Mouse (Mus musculus) megakaryocyte, adult 5-6 weeks (primary cell): Measurements from ENCODE around the gene Hcrtr1. TPM values are rescaled to one million over a fixed set of nuclear protein-coding genes. Genes with fewer than 3 reads are reported as not detected.

Experiments used
- ATAC-seq: 2 replicates; pipeline ENCODE4 v1.8.0; 2016; ENCODE audit warnings: mild to moderate bottlenecking, inconsistent platforms; ENCODE audit not compliant: poor library complexity, severe bottlenecking
- total RNA-seq, 2 experiments: library from RNA; stranded (forward) in 1 of 2; stranded (reverse) in 1 of 2; fragments of 153-499, 151-499 nt in 1 of 2; fragments of 221-1000, 200-1000 nt in 1 of 2; gene quantifications; 2 replicates each; pipeline versions ENCODE4 v1.2.3 to v1.2.4; 2015 to 2017

The Hcrtr1 gene
- total RNA-seq, 2 experiments from 2014 or later: not detected

DNA sequence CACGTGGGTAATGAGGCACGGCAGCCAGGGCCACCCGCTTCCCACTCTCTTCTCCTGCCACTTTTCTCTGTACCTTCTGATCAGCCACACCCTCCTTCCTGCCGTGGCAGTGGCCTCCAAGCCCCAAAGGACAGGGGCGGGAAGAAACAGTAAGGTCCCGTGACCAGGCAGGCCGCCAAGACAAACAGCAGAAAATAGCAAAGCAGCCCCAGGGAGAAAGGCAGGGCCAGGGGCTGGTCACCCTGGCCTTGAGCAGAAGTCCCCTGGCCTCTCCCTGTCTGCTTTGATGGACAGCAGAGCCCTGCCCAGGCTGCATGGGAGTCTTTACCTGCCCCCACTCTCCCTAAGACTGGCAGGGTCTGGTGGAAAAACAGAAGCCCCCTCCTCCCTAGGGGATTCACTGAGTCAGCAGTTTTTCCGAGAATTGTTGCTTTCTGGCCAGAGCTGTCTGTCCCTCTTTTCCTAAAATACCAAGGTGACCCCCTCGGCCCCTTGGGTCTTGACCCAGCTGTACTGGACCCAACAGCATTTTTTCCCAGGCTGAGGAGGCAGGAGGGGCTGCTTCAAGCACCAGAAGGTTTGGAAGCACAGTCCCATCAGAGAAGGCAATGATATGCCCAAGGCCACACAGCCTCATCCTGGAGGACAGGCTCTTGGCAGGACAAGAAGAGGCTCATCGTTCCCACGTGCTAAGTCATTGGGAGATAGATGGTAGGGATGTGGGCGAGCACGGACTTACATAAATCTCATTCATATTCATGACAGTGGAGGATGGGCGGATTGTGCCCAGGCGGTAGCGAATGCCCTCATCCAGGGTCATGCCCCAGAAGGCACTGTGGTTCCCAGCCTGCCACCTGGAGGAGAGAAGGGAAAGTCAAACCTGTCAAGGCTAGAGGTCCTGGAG lies 29.4 kb upstream of the Hcrtr1 start:
- ATAC-seq: no peak

DNA sequence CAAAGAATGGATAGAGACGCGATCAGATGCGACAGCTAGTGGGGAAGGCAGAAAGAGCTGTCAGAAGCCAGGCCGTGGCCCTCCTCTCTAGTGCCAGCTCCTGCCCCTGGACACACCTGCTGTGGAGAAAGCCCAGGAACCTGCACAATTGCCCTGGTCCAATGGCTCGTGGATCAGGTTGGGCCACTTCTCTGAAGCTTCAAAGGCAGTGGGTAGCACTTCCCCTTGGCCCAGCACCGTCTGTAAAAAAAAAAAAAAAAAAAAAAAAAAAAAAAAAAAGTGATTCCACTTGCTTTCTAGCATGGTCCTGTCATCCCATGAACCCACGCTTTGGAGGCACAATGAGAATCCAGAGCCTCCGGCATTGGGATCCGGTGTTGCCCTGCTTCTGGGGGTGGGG lies 28.7 kb upstream of the Hcrtr1 start:
- peak; percentile 57; the same call in 1 of the 2 replicates for ATAC-seq

DNA sequence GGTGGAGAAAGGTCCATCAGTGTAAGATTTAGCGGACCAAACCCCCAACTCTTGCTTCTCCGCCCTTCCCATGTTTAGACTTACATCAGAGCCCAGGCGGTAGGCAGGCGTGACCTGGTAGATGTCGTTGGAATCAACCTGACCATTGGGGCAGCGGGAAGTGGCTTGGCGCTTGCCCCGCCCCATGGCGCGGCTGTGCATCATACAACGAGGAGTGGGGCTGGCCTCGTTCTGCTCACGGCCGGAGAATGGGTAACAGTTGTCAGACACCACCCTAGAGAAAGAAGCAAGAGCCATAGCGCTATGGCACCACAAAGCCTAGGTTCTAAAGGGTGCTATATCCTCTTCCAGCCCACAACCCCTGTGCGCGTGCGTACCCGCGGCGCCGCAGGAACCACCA lies 28.2 kb upstream of the Hcrtr1 start:
- ATAC-seq: no peak

DNA sequence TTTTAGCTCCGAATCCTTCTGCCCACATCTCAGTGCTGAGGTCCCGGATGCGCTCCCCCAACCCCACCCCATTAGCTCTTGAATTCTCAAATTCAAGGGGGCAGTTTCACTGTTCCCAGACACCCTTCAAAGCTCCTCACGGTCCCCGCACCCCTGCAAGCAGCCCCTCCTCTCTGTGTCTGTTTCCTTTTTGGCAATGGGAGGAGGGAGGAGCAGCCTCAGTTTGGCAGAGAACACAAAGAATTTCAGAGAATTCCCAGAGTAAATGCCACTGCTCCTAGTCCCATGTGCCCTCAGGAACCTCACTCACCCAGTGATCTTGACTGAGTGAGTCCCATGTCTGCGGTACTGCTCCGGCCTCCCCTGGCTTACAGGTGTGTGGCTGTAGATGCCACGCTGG lies 27.4 kb upstream of the Hcrtr1 start:
- no peak for ATAC-seq

DNA sequence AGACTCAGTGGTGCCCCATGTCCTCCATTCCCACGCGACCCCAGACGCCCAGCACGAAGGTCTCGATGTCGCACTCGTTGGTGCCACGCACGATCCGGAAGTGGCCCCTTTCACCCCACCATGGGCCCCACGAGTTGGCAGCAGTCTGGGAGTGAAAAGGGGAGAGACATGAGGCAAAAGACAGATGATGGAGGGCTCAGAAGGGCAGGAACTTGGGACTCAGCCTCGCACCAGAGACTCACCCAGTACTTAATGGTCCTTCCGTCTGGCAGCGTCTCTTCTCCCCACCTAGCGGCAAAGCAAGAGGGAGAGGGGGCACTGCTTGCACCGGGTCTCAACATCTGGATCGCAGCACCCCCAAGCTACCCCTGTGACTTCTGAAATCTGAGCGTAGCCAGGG lies 26.9 kb upstream of the Hcrtr1 start:
- ATAC-seq: no peak

DNA sequence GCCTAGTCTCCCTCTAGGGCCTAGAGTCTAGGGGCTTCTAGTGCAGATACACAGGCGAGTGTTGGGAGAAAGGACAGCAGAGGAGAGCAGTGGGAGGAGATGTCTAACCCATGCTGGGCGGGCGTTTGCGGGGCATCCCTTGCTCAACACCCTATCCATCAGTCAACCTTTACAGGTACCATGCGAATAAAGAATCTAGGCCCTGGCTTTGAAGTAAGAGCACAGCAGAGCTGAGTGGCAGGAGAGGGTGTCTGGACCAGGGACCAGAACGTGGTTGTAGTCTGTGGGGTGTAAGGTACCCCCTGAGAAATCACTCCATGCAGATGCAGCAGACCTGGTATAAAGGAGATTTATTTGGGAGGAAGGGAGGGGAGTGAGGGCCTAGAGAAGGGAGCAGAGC lies 25.0 kb upstream of the Hcrtr1 start:
- no peak for ATAC-seq

DNA sequence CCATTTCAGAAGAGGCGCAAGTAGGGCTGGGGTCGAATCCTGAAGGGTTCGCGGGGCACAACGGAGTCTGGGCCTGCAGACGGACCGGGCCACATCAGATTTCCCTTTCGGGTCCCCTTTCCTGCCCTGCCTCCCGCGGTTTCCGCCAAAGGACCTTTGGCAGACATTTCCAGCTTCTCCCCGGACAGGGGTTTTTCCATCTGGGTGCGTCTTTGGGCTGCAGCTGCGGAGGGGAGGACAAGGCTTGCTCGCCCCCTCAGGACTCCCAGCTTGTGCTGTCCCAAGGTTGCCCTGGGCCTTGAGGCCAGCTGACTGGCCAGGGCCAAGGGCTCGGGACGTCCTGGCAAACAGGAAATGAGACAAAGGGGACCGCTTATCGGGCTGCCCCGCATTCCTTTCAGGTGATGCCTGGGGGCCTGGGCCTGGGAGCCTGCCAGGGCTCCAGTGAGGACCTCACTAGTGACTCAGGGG lies 24.3 kb upstream of the Hcrtr1 start:
- peak; percentile 20; the same call in 1 of the 2 replicates for ATAC-seq

DNA sequence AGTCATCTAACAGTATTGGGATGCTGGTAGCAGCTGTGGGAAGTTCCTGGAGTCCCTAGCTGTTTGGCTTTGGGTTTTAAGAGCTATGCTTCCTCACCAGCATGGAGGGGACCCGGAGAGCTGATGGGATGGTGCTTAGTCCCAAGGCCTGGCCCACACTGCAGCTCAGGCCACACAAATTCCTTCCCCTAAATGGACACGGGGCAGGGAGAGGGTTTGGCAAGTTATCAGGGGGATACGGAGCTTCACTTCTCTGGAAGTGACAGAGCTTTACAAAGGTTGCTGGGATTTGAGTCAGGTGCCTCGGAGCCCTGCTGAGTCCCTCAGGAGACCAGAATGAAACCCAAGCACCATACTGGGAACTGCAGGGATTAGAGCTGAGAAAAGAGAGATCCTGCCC lies 22.2 kb upstream of the Hcrtr1 start:
- ATAC-seq: no peak

DNA sequence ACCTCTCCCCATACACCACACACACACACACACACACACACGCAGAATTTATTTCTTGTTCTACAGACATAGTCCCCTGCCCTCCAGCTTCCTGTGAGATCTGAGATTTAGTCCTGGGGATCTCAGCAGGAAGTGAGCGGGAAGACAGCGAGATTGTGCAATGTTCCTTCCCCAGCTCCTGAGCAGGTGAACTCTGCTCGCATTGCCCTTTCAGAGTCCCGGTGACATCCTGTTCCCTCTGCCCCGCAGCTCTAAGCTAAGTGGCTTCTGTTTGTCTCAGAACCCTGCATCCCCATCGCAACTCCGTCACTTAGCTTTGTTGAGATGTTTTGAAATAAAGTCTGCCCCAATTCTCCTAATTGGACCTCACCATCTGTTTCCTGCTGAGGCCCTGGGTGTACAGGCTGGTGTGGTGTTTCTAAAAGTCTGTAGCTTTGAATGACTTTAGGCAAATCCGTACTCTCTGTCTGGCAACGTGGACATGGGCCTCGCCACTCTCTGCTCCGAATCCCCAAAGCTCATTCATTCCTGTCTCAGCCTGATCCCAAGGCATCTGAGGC lies 17.7 kb upstream of the Hcrtr1 start:
- no peak for ATAC-seq

DNA sequence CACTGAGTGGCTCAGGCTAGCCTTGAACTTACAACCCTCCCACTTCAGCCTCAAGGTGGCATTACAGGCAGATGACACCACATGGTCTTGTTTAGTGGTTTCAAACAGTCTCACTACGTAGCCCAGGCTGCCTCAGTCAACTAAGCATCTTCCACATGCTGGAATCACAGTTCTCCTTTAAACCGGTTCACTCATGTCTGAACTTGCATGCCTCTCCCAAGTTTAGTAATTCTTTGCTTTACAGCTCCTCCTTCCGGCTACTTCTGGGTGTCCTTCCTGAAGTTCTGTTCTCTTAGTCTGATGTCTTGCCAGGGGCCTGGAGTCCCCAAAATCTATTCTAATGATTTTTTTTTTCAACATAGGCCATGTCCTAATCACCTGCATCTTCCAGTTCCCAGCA lies 15.1 kb upstream of the Hcrtr1 start:
- no peak for ATAC-seq

DNA sequence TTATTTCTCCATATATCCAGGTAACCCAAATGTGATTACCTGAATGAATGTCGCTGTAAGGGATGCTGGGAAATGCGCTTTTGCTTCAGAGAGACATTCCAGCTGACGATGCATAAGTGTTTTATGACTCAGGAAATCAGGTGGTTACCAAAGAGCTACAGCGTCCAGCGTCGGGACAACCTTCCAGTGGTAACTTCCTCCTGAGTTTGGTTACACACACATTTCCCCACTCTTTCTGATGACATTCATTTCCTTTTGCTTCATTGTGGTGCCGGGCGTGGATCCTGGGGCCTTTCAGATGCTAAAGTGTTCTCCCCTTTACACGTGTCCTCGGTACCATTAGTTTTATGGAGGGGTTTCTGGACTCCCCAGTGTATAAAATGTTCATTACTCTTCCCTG lies 9.2 kb upstream of the Hcrtr1 start:
- ATAC-seq: peak; percentile 99

DNA sequence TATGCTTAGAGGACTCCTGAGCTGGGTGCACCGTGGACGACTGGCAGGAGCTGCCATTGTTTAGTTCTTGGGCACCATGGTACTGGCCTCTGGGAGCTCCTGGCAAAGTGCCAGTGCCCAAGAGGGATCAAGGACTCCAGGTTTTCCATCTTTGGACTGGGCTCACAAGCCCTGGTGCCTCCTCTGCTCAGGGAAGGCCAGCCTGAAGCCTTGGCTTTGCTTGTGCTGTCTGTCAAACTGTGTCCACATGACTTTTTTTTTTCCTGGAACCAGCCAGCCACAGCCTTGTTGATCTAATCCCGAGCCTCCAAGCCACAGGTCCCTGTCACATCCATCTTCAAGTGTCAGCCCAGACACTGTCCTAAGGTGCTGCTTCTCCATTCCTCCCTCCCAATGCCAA lies 2.6 kb upstream of the Hcrtr1 start:
- ATAC-seq: no peak

DNA sequence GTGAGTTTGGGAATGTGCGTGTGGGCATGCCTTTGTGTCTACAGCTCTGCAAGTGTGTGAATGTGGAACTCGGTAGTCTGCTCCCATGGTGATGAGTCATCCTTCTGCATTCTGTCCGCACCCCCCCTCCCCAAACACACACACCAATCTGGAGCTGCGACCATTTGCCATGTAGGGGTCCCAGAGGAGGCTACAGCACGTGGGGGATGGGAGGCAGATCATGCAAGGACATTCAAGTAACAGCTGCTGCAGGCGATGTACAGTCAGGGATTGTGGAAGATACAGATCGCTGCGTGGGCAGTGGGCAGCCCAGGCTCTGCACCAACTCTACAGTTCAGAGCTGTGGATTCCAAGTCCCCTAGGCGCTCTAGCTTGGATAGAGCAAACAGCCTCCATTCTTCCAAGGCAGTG lies 1.8 kb upstream of the Hcrtr1 start:
- ATAC-seq: no peak

DNA sequence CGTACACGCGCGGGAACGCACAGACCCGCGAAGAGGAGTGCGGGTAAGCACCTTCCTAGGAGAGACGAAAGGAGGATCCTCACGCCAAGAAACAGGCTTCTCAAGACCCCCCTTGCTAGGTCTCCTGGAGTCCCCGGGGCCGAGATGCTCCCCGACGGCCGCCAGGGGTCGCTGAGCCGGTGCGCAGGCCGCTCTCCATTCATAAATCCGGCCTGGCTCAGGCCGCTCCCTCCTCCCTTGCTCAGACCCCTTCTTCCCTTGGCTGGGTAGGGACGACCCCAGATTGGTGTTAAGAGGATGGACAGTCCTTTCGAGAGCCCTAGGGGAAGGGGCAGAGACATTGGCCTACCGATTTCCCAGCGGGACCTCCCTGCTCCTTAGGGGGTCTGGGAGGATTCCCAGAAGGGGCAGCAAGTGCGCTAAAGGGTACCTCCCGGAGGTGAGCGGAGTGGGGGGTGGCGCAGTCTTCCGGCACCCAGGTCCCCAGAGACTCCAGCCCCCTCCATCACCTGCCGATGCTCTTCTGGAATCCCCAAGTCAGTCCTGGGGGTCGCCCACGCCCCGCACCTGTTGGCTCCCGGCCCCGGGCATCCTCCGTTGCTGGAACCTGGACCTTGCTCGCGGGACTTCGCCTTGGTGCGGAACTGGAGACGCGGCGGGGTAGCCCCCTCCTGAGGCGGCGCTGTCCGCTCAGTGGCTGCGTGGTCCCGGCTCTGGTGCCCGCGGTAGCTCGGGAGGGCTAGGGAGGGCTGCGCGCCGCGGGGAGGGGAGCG lies 532 bp downstream of the Hcrtr1 start:
- ATAC-seq: peak; percentile 93

DNA sequence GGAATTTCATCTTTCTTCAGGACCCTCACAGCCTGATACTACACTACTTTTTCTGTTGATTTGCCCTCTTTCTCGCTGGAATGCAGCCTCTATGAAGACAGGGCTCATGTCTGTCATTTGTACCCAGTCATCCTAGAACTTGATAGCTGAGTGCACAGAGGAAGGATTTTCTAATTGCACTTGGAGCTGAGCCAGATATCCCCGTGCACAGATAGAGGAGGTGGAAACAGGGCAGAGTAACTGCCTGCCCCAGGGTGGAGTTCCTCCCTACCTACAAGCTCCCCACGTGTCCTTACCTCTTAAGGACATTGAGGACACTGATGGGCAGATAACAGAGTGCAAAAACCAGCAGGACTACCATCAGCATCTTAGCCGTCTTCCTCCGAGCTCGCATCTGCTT lies 5.8 kb downstream of the Hcrtr1 start:
- ATAC-seq: no peak

DNA sequence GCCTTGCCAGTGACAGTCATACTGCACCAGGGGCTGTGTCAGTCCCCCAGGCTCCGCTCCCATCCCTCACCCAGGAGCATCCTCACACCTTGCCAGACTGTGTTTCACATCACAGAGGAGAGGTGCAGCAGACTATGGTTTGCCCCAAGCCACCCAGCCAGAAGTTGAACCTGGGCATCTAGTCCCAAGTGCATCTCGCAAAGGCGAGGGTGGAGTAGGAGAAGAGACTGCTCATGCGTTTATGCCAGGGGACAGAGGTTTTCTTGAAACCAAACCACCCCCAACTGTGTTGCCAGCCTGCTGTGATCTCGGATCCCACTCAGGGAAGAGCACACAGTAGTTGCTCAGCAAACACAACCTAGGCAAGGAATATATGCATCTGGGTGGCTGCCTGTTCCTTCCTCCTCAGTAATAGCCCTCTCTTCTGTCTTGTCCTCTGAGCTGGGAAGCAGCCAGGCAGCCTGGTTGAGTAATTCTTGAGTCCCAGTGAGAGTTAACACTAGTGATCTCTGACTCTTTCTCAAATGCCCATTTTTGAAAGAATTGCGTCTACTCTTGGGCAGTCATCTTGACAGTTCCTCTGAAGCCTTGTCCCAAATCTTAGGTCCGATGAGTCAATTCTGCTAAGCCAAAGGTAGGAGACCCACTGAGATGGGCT lies 7.6 kb downstream of the Hcrtr1 start:
- ATAC-seq: no peak

DNA sequence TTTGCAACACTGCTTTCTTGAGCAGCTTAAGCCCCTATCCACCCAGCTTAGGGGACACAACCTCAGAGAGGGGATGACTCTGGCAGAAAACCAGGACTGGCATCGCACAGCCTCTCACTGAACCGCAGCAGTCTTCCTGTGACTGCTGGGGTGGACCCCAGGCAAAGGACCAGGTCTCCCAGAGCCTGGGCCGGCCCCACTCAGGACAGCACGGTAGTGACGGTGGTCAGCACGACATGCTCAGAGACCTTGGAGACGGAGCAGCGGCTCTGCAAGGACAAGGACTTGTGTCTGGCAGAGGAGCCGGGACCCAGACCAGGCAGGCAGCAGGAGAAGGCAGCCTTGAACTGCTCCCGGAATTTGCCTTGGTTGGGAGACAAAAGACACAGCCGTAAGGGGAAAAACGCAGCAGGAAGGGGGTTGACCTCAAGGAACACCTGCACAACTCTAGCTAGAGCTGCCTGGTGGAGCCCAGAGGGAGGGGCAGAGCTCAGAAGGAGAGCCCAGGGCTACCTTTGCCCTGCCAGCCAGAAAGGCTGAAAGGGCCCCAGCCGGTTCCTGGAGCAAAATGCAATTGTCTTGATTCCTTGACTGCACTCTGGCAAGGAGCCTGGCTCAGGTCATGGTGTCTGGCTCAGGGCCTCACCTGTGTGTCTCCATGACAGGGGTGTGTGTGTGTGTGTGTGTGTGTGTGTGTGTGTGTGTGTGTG lies 8.4 kb downstream of the Hcrtr1 start:
- no peak for ATAC-seq

DNA sequence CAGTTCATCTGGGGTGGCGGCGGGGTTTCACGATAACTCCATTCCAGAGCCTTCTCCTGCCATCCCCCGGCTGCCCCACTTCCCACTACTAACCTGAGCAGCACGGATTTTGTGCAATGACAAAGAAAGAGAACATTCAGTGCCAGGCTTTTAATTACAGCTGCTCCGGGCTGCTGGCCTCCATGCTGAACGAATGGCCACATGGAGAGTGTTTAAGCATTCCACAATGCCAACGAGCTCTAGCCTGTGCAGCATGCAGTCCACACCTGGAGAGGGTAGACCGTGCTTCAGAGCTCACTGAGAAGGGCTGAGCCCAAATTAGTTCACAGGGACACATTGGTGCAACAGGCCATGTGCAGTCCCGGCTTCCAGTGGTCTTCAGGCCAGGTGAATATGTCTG lies 9.1 kb downstream of the Hcrtr1 start:
- no peak for ATAC-seq

DNA sequence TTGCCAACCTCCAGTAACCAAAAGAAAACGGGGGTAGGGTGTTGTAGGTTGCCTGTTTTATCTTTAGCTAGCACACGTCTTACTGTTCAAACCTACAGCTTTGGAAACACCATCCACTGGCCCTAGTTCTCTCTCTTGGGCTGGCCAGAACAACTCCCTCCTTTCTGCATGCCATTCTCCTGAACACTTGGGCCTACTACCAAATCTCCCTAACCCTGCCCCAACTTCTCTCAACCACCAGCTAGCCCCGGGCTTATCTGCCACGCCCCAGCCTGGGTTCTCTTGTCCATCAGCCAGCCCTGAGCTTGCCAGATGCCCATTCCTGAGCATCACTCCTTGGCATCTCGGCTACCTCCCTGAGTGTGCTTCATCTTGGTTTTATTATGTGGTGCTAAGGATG lies 10.3 kb downstream of the Hcrtr1 start:
- no peak for ATAC-seq

DNA sequence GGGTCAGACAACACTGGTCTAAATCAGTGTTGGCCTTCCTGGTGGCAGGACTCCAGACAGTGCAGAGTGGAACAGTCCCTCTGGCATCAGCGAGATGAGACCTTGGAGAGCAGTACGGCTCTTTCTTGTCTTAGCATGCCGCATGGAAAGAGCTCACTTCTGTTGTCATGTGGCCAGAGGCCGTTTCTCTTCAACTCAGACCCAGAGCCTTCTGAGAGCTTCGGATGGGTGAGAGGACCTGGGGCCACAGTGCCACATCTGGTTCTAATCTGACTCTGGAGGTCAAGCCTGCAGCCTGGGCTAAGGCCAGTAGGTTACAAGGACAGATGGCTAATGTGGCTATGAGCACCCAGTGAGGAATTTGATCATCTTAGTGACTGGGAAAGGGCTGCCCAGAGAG lies 13.2 kb downstream of the Hcrtr1 start:
- no peak for ATAC-seq

DNA sequence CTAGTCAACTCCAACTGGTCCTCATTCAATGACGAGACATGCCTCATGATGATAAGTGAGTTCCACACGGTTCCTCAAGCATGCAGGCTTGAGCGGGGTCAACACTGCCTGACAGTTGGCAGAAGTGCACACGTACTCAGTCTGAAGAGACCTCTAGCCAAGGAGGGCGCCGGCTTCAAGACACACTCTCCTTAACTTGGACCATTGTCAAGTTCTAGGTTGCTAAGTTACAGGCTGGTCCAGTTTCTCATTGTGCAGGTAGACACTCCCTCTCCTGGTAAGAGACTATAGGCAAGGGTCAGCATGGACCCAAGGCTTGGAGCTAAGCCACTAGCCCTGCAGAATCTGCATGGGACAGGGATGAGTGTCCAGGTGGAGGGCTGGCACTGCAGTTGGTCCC lies 14.0 kb downstream of the Hcrtr1 start:
- no peak for ATAC-seq
